Mouse (Mus musculus) adrenal gland, postnatal 4 days (tissue): ENCODE data around the gene Spock1. TPM values are rescaled to one million over a fixed set of nuclear protein-coding genes. Genes with fewer than 3 reads are reported as not detected.

ENCODE experiments used
- DNase-seq, 2 experiments: peaks; one replicate each; pipeline ENCODE4 v3.0.0; 2021 to 2022; ENCODE audit warnings: low spot score in 2 of 2, mixed read lengths in 2 of 2
- total RNA-seq, 2 experiments: library from RNA; stranded (reverse); gene quantifications; 2 replicates each; pipeline ENCODE4 v1.2.3; 2021

Spock1 gene
- total RNA-seq, 2 experiments from 2014 or later: 30.0 to 35.2 TPM

- DNase-seq: no peak
These were observed 40.5 kb downstream of the Spock1 start for GRCm38 (mm10) chr13:57867586-57867985.

GRCm38 (mm10) chr13:57865029-57865428 is 43.1 kb downstream of the Spock1 start:
- DNase-seq: no peak

GRCm38 (mm10) chr13:57858491-57858890 is 49.6 kb downstream of the Spock1 start:
- no peak for DNase-seq

GRCm38 (mm10) chr13:57857016-57857415 is 51.1 kb downstream of the Spock1 start:
- no peak for DNase-seq

GRCm38 (mm10) chr13:57856311-57856853 is 51.8 kb downstream of the Spock1 start:
- DNase-seq: no peak

GRCm38 (mm10) chr13:57855766-57856165 is 52.4 kb downstream of the Spock1 start:
- DNase-seq: no peak

- no peak for DNase-seq
These were observed 53.7 kb downstream of the Spock1 start for GRCm38 (mm10) chr13:57854416-57854815.

- DNase-seq: no peak
These were observed 54.5 kb downstream of the Spock1 start for GRCm38 (mm10) chr13:57853621-57854020.

GRCm38 (mm10) chr13:57853156-57853555 is 55.0 kb downstream of the Spock1 start:
- no peak for DNase-seq

GRCm38 (mm10) chr13:57848931-57849330 is 59.2 kb downstream of the Spock1 start:
- no peak for DNase-seq

GRCm38 (mm10) chr13:57847101-57847500 is 61.0 kb downstream of the Spock1 start:
- no peak for DNase-seq

- no peak for DNase-seq
These were observed 61.7 kb downstream of the Spock1 start for GRCm38 (mm10) chr13:57846468-57846867.

GRCm38 (mm10) chr13:57841141-57841848 is 66.8 kb downstream of the Spock1 start:
- no peak for DNase-seq

GRCm38 (mm10) chr13:57837691-57838437 is 70.3 kb downstream of the Spock1 start:
- no peak for DNase-seq

- no peak for DNase-seq
These were observed 76.6 kb downstream of the Spock1 start for GRCm38 (mm10) chr13:57831374-57832163.

- no peak for DNase-seq
These were observed 77.2 kb downstream of the Spock1 start for GRCm38 (mm10) chr13:57830896-57831295.

- no peak for DNase-seq
These were observed 78.0 kb downstream of the Spock1 start for GRCm38 (mm10) chr13:57830091-57830490.

- DNase-seq: no peak
These were observed 91.9 kb downstream of the Spock1 start for GRCm38 (mm10) chr13:57816276-57816675.

- DNase-seq: no peak
These were observed 95.5 kb downstream of the Spock1 start for GRCm38 (mm10) chr13:57812643-57813042.

- DNase-seq: no peak
These were observed 96.9 kb downstream of the Spock1 start for GRCm38 (mm10) chr13:57811253-57811652.

- DNase-seq: no peak
These were observed 97.3 kb downstream of the Spock1 start for GRCm38 (mm10) chr13:57810816-57811215.
